Mouse (Mus musculus): ENCODE data around the gene Mlx. TPM values are rescaled to one million over a fixed set of nuclear protein-coding genes. Genes with fewer than 3 reads are reported as not detected.

Gene Mlx
- polyA plus RNA-seq, 1 experiment from 2014 or later: 71.1 TPM

DNA sequence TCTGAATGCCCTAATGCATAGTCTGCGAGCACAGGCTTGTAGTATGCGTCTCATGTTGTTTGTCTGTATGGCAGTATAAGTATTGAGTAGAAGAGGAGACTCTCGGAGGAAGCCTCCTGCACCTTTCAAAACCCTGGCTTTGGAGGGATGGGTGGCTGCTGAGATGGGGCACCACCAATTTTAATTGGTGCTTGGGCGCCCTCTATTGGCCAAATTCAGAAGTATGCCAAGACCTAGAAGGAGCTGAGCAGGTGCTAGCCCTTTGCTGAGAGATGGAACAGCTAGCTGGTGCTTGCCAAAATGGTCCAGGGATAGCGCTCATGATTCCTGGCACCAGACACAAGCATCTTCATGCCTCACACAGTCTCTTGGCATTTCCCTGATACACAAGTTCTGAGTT is 29.2 kb upstream of the Mlx start:
- WGBS: 28% methylated on average over 5 of the region's 5 CpGs
- H3K4me1 ChIP-seq: no peaks in the 10 kb centered on the region
- H3K27me3 ChIP-seq: no peaks in the 10 kb centered on the region
- ATAC-seq: no peak
- H3K36me3 ChIP-seq (ENCODE audit: poor library complexity, severe bottlenecking): peaks cover 90% of the 10 kb centered on the region
- no peaks in the 10 kb centered on the region for H3K9me3 ChIP-seq (replicated peaks)
- H3K27ac ChIP-seq: no peak overlapping the region
- no peak overlapping the region for H3K4me3 ChIP-seq
- no peak overlapping the region for H3K4me2 ChIP-seq
- no peak overlapping the region for H3K9ac ChIP-seq

DNA sequence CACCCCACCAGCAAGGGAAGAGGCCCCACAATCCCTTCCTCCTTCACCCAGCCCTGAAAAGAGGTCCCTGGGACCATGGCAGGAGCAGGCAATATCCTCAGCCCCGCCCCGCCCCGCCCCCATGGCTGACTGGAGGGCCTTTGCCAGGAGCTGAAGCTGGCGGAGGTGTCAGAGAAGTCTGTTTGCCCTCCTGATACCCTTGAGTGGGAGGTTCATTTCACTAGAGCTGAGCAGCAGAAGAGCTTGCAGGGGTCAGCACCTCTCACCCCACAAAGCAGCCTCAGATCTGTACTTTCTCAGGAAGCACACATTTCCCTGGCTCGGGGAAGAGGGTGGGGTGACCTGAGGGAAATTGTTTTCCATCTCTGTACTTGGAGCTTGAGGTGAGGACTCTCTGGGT is 28.4 kb upstream of the Mlx start:
- 82% methylated on average over 5 of the region's 5 CpGs for WGBS
- ATAC-seq: no peak
- no peaks in the 10 kb centered on the region for H3K9me3 ChIP-seq (replicated peaks)
- no peaks in the 10 kb centered on the region for H3K27me3 ChIP-seq
- H3K4me3 ChIP-seq: no peak overlapping the region
- H3K9ac ChIP-seq: no peak overlapping the region
- peaks cover 90% of the 10 kb centered on the region for H3K36me3 ChIP-seq (ENCODE audit: poor library complexity, severe bottlenecking)
- no peak overlapping the region for H3K27ac ChIP-seq
- no peak overlapping the region for H3K4me2 ChIP-seq
- H3K4me1 ChIP-seq: no peaks in the 10 kb centered on the region

DNA sequence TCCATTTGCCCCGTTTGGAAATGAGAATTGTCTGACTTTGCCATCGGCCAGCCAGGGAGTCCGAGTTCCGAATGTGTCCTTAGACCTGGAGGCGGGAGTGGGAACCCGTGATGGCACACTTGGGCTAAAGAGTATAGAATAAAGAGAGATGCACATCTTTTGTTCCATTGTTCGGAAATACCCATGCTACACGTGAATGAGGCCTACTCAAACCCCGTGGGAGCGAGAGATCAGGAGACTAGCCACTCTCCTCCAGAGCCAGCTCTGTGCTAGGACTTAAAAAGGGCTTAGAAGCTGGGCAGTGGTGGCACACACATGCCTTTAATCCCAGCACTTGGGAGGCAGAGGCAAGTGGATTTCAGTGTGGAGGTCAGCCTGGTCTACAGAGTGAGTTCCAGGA is 27.6 kb upstream of the Mlx start:
- Histone ChIP-seq H3K27me3 (no peaks in the 10 kb centered on the region), H3K4me3 (no peak overlapping the region), H3K9me3 (replicated peaks) (no peaks in the 10 kb centered on the region), H3K9ac (no peak overlapping the region), H3K4me2 (no peak overlapping the region), H3K27ac (no peak overlapping the region), H3K36me3 (ENCODE audit: poor library complexity, severe bottlenecking) (peaks cover 82% of the 10 kb centered on the region), H3K4me1 (no peaks in the 10 kb centered on the region)
- ATAC-seq: no peak
- WGBS: 70% methylated on average over 10 of the region's 10 CpGs

DNA sequence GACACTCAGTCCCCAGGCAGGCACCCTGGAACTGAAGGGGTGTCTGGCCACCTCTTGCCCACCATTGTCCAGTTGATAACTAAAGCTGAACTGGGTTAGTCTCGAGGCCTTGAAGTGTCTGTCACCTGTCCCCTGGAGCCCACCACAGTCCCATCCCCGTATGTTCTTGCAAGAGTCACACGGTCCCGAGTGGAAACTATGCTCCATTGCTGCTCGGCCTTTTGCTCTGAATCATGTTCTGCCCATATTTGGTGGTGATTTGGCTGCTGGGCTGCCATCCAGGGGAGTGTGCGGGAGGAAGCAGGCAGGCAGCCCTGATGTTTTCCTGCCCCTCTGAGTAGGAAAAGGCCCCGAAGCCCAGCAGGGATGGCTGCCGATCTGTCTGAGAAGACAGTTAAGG is 27.0 kb upstream of the Mlx start:
- no peaks in the 10 kb centered on the region for H3K4me1 ChIP-seq
- H3K9ac ChIP-seq: peak overlapping the region; percentile 12; the same call in 1 of the 2 replicates
- no peaks in the 10 kb centered on the region for H3K9me3 ChIP-seq (replicated peaks)
- H3K27me3 ChIP-seq: no peaks in the 10 kb centered on the region
- no peak overlapping the region for H3K4me3 ChIP-seq
- H3K36me3 ChIP-seq (ENCODE audit: poor library complexity, severe bottlenecking): peaks cover 78% of the 10 kb centered on the region
- no peak for ATAC-seq
- no peak overlapping the region for H3K4me2 ChIP-seq
- WGBS: 85% methylated on average over 8 of the region's 8 CpGs
- H3K27ac ChIP-seq: no peak overlapping the region

DNA sequence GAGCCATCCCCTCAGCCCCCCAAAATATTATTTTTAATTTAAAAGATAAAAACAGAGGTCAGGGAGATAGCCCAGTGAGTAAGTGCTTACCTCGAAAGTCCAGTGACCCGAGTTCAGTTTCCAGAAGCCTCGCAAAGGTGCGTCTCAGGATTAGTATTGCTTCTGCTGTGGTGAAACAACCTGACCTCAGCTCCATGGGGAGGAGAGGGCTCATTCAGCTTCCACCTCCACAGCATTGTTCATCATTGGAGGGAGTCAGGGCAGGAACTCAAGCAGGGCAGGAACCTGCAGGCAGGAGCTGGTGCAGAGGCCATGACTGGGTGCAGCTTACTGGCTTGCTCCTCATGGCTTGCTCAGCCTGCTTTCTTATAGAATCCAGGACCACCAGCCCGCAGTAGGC is 26.0 kb upstream of the Mlx start:
- Histone ChIP-seq H3K27me3 (no peaks in the 10 kb centered on the region), H3K36me3 (ENCODE audit: poor library complexity, severe bottlenecking) (peaks cover 68% of the 10 kb centered on the region), H3K4me1 (no peaks in the 10 kb centered on the region), H3K9ac (no peak overlapping the region), H3K4me3 (no peak overlapping the region), H3K27ac (no peak overlapping the region), H3K9me3 (replicated peaks) (no peaks in the 10 kb centered on the region), H3K4me2 (no peak overlapping the region)
- 89% methylated on average over 5 of the region's 5 CpGs for WGBS
- ATAC-seq: no peak

DNA sequence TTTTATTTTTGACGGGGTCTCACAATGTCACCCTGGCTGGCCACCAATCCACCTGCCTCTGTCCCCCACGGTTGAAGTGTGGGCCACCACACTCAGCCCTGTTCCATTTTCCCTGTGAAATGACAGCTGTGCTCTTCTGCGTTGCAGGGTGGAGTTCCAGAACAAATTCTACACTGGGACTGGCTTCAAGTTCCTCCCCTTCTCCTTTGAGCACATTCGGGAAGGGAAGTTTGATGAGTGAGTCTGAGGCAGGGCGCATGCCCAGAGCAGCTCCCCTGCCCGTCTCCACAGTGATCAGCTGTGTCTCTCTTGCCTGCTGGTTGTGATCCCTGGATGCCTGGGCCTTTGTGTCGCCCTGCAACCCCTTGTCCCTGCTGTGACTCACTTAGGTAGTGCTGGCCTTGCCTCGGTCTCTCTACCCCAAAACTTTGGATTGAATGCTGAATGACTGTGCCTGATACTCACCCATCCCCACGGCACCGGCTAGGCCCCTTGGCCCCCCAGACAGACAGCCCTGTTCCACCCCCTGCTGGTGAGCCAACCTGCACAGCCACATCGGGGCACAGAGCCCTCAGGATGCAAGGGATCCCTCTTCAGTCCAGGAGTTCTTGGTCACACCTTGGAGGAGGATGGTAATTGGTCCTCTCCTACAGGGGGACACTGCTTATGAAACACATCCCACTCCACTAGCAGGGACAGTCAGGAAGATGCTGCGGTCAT is 24.8 kb upstream of the Mlx start:
- H3K27ac ChIP-seq: no peak overlapping the region
- no peak overlapping the region for H3K9ac ChIP-seq
- ATAC-seq: no peak
- 74% methylated on average over 12 of the region's 12 CpGs for WGBS
- no peak overlapping the region for H3K4me2 ChIP-seq
- H3K9me3 ChIP-seq (replicated peaks): no peaks in the 10 kb centered on the region
- H3K4me1 ChIP-seq: peaks cover 8% of the 10 kb centered on the region
- H3K4me3 ChIP-seq: no peak overlapping the region
- H3K27me3 ChIP-seq: no peaks in the 10 kb centered on the region
- H3K36me3 ChIP-seq (ENCODE audit: poor library complexity, severe bottlenecking): peaks cover 56% of the 10 kb centered on the region

DNA sequence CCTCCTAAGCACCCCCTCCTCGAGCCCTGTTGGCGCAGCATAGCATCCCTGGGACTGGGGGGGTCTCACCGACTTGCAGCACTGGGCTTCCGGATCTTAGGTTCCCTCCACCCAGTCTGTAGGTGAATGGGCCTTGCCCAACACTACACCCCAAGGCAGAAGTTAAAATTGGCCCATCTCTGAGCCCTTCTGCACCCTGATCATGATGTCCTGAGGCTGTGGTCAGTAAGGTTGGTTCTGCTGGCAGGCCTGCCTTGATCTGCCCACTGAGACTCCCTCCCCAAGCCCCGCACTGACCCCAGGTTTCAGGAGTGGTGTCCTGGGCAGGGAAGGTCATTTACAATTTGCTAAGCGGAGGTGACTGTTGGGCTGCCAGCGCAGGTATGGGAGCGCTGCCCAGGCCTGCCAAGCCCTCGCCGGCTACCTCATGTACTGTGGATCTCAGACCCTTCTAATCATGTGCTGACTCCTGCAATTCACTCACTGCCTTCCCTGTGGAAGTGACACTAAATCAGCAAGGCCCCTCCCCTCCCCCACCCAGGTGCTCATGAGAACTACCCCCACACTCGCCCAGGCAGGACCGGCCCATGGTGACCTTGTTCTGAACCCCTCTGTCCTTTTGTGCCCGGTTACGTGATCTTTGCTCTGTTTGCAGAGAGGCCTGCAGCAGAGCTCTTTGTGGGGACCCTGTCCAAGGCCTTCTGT is 24.0 kb upstream of the Mlx start:
- peaks cover 11% of the 10 kb centered on the region for H3K4me1 ChIP-seq
- 0 out of 2 replicates have a peak overlapping the region, but pooled peaks have one; percentile 2 for H3K9ac ChIP-seq
- H3K4me3 ChIP-seq: no peak overlapping the region
- H3K36me3 ChIP-seq (ENCODE audit: poor library complexity, severe bottlenecking): peaks cover 51% of the 10 kb centered on the region
- 87% methylated on average over 14 of the region's 14 CpGs for WGBS
- H3K27me3 ChIP-seq: no peaks in the 10 kb centered on the region
- no peaks in the 10 kb centered on the region for H3K9me3 ChIP-seq (replicated peaks)
- H3K27ac ChIP-seq: no peak overlapping the region; the same call in 1 of the 2 replicates
- H3K4me2 ChIP-seq: no peak overlapping the region
- no peak for ATAC-seq

DNA sequence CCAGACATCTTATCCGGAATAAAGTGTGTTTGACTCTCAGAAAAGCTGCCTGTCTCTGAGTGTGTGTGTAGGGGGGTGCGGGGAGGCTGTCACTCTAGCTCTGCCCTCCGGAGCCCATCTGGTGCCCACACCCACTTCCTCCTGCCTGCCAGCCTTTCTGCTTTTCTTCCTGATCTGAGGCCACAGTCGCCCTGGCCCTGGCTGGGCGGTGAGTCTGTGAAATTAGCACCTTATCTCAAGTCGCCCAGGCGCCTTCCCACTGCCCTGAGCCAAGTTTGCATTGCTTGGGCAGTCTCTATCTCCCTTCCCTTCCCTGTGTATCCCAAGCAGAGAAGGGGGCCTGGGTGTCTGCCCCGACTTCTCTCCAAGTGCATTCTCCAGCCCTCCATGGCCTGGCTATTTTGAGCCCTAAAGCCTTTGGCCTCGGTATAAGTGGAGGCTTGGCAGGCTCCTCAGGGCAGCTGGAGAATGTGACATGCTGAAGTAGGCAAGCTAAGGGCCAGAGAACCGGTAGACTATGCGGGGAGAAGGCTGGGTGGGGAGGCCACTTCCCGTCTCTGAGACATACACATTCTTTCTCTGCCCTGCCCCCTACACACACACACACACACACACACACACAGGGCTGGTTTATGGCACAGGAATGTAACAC is 23.3 kb upstream of the Mlx start:
- H3K27me3 ChIP-seq: no peaks in the 10 kb centered on the region
- H3K9me3 ChIP-seq (replicated peaks): no peaks in the 10 kb centered on the region
- H3K4me1 ChIP-seq: peaks cover 11% of the 10 kb centered on the region
- 69% methylated on average over 12 of the region's 12 CpGs for WGBS
- peak overlapping the region; percentile 32; the same call in 1 of the 2 replicates for H3K27ac ChIP-seq
- 0 out of 2 replicates have a peak overlapping the region, but pooled peaks have one; percentile 2 for H3K9ac ChIP-seq
- no peak for ATAC-seq
- H3K4me2 ChIP-seq: no peak overlapping the region
- no peak overlapping the region for H3K4me3 ChIP-seq
- peaks cover 45% of the 10 kb centered on the region for H3K36me3 ChIP-seq (ENCODE audit: poor library complexity, severe bottlenecking)

DNA sequence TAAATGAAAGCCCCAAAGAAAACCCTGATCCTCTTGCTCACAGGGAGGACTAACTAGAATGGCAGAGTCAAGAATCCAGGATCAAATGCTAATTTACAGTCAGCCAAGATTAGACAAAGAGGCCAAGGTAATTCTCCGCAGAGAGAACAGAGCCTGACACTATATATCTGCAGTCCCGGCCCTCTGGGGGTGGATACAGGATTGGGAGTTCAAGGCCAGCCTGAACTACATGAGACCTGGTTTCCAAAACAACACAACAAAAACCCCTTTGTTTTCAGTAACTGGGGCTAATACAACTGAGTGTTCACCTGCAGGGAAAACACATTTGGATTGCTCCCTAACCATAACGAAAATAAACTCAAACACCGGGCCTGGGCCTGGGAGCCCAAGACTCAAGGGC is 22.6 kb upstream of the Mlx start:
- Histone ChIP-seq H3K9ac (no peak overlapping the region), H3K27ac (no peak overlapping the region), H3K4me3 (no peak overlapping the region), H3K4me2 (no peak overlapping the region), H3K27me3 (no peaks in the 10 kb centered on the region), H3K36me3 (ENCODE audit: poor library complexity, severe bottlenecking) (peaks cover 39% of the 10 kb centered on the region), H3K4me1 (peaks cover 14% of the 10 kb centered on the region), H3K9me3 (replicated peaks) (no peaks in the 10 kb centered on the region)
- WGBS: 86% methylated on average over 4 of the region's 4 CpGs
- ATAC-seq: no peak

DNA sequence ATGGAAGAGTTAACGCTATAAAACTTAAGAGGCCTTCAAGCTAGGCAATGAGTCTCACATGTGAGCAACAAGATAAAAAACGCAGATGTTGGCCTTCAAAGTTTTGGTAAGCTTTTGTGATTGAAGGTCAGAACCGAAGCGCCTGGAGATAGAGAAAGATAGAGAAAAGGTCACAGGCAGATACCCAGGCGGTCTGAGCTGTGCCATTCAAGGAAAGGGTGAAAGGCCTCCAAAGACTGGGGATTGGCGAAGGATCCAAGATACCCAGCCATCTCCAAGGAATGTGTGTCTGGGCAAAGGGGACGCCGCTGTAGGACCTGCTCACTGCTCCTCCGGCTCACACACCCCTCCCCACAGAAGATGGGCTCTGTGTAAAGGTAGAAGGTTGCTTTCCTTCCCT is 22.1 kb upstream of the Mlx start:
- Histone ChIP-seq H3K36me3 (ENCODE audit: poor library complexity, severe bottlenecking) (peaks cover 36% of the 10 kb centered on the region), H3K27ac (no peak overlapping the region), H3K4me1 (peaks cover 15% of the 10 kb centered on the region), H3K4me3 (no peak overlapping the region), H3K27me3 (no peaks in the 10 kb centered on the region), H3K4me2 (no peak overlapping the region), H3K9ac (no peak overlapping the region), H3K9me3 (replicated peaks) (no peaks in the 10 kb centered on the region)
- WGBS: 89% methylated on average over 9 of the region's 9 CpGs
- no peak for ATAC-seq

DNA sequence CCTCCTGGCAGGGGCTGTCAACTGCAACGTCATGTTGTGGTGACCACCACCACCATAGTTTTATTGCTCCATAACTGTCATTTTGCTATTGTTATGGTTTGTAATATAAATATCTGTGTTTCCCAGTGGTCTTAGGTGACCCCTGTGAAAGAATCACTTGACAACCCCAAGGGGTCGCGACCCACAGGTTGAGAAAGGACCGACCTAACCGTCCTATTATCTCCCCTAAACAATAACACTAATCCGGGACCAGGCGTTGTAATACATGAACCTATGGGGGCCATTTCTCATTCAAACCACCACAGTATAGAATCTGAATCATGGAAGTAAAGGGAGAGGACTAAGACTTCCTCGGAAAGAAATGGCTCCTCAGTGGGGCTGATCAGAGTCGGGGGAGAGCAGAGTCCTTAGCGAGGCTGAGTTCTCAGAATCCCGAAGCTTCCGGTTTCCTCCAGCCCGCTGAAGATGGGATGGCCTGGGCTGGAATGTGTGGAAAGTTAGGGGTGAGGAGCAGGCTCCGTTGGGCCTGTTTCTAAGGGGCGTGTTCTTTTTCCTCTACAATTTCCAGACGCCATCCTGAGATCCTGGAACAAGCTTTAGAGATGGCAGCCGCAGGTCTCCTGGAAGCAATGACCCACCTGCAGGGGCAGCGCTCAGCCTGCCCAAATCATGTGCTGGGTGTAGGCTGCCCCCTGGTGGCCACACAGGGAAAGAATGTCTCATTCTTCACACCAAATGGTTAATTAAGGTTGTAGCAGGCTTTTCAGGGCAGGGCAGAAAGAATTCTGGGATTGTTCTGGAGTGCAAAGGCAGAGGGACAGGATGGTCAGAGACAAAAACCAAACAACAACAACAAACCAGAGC is 20.3 kb upstream of the Mlx start:
- H3K27ac ChIP-seq: no peak overlapping the region; the same call in 1 of the 2 replicates
- peak overlapping the region; percentile 59 for H3K4me2 ChIP-seq
- H3K9me3 ChIP-seq (replicated peaks): no peaks in the 10 kb centered on the region
- no peaks in the 10 kb centered on the region for H3K27me3 ChIP-seq
- WGBS: 15% methylated on average over 18 of the region's 18 CpGs
- H3K36me3 ChIP-seq (ENCODE audit: poor library complexity, severe bottlenecking): peaks cover 19% of the 10 kb centered on the region
- peak overlapping the region; percentile 25 for H3K4me3 ChIP-seq
- peak overlapping the region; percentile 60 for H3K9ac ChIP-seq
- peaks cover 24% of the 10 kb centered on the region for H3K4me1 ChIP-seq
- peak; percentile 44; the same call in 1 of the 2 replicates for ATAC-seq

All from forebrain, embryonic 13.5 days (tissue).